In genomic region chr5:53123525-53124286, GRCm38 (mm10) we compare ENCODE assay signal across 9 mouse cellular contexts.
DNase-seq lines count a peak whose midpoint lies in the region; ATAC-seq and TF ChIP-seq lines count a peak whose summit lies in the region.
"Had no signal": no experiment of that assay in that cellular context is flagged by ENCODE, and none has a peak within 500 bp of the region (broad histone marks: within the 10 kb centered on the region; RNA-seq: fewer than 3 reads in every experiment).

No protein-coding gene starts in this region.

- 37% methylated on average over 10 of the region's 10 CpGs for WGBS in heart, embryonic 15.5 days
- 40% methylated on average over 10 of the region's 10 CpGs for WGBS in hindbrain, embryonic 11.5 days

- no peak for ATAC-seq in heart, embryonic 15.5 days (replicated peaks; ENCODE audit: insufficient number of reproducible peaks, insufficient read depth, low FRiP score, low read depth)
- peak; percentile 66; the same call in 1 of the 2 replicates for ATAC-seq in hindbrain, embryonic 11.5 days (ENCODE audit: low FRiP score)

- 0 out of 2 replicates have a peak overlapping the region, but pooled peaks have one; percentile 13 for H3K4me2 ChIP-seq in heart, embryonic 15.5 days
- no peak overlapping the region for H3K4me2 ChIP-seq in hindbrain, embryonic 11.5 days (replicated peaks; ENCODE audit: low read depth, low read length)
- H3K4me2 ChIP-seq: stomach, embryonic 15.5 days had no signal

- H3K4me1 ChIP-seq in heart, embryonic 15.5 days (replicated peaks) = peaks cover 3% of the 10 kb centered on the region
- no peaks in the 10 kb centered on the region for H3K4me1 ChIP-seq in cortical plate, adult 2 months (ENCODE audit: control insufficient read depth, insufficient read depth, low read length)
- H3K4me1 ChIP-seq in hindbrain, embryonic 11.5 days (replicated peaks; ENCODE audit: control insufficient read depth, insufficient read depth, low read length) = no peaks in the 10 kb centered on the region
- H3K4me1 ChIP-seq: stomach, embryonic 15.5 days had no signal

- no peaks in the 10 kb centered on the region for H3K36me3 ChIP-seq in heart, embryonic 15.5 days
- no peaks in the 10 kb centered on the region for H3K36me3 ChIP-seq in hindbrain, embryonic 11.5 days (ENCODE audit: control insufficient read depth, insufficient read depth, low read length)
- H3K36me3 ChIP-seq: stomach, embryonic 15.5 days had no signal

- DNase-seq in heart, adult 11 months = no peak
- DNase-seq in ES-CJ7 (ENCODE audit: low read depth, low spot score) = peak; percentile 33
- peak; percentile 47 for DNase-seq in hindbrain, embryonic 11.5 days (ENCODE audit: low spot score)
- DNase-seq in lung, adult 18-20 months = peak; percentile 22 to 46
- DNase-seq in right cerebral cortex, adult 2 months (ENCODE audit: low spot score in 2 of 2) = peak; percentile 60 to 61
- DNase-seq in T-cell, adult 2 months (ENCODE audit: low spot score) = no peak

- H3K9ac ChIP-seq in heart, embryonic 15.5 days = no peak overlapping the region
- H3K9ac ChIP-seq in hindbrain, embryonic 11.5 days (ENCODE audit: low read depth, low read length) = no peak overlapping the region
- H3K9ac ChIP-seq: stomach, embryonic 15.5 days had no signal

- TF ChIP-seq CTCF in cortical plate, adult 2 months (IDR thresholded peaks at IDR 0.05; ENCODE audit: extremely low read depth, insufficient read depth, low read length) = peak; percentile 71

- H3K9me3 ChIP-seq in heart, embryonic 15.5 days (replicated peaks) = no peaks in the 10 kb centered on the region
- no peaks in the 10 kb centered on the region for H3K9me3 ChIP-seq in hindbrain, embryonic 11.5 days (ENCODE audit: control insufficient read depth, low read length)
- H3K9me3 ChIP-seq: stomach, embryonic 15.5 days had no signal

- H3K4me3 ChIP-seq in heart, embryonic 15.5 days = no peak overlapping the region
- H3K4me3 ChIP-seq in cortical plate, adult 2 months (ENCODE audit: insufficient read depth, low read length) = no peak overlapping the region
- no peak overlapping the region for H3K4me3 ChIP-seq in hindbrain, embryonic 11.5 days (ENCODE audit: low read depth, low read length)
- H3K4me3 ChIP-seq: stomach, embryonic 15.5 days had no signal

- no peak overlapping the region for H3K27ac ChIP-seq in heart, embryonic 15.5 days
- H3K27ac ChIP-seq in cortical plate, adult 2 months (ENCODE audit: insufficient read depth, low read length) = no peak overlapping the region
- no peak overlapping the region for H3K27ac ChIP-seq in hindbrain, embryonic 11.5 days (ENCODE audit: low read depth, low read length)
- H3K27ac ChIP-seq: stomach, embryonic 15.5 days had no signal

- no peak for TF ChIP-seq POLR2A in cortical plate, adult 2 months (IDR thresholded peaks at IDR 0.05; ENCODE audit: extremely low read depth, insufficient read depth, low read length)

- H3K27me3 ChIP-seq in heart, embryonic 15.5 days = no peaks in the 10 kb centered on the region
- H3K27me3 ChIP-seq in hindbrain, embryonic 11.5 days (ENCODE audit: control insufficient read depth, insufficient read depth, low read length) = no peaks in the 10 kb centered on the region
- H3K27me3 ChIP-seq: stomach, embryonic 15.5 days had no signal

Comparison
In these comparisons a context has a peak if more than half of its experiments do, and no peak if none do; other contexts are left out.
1. DNase-seq: peak in ES-CJ7 (single experiment), hindbrain, embryonic 11.5 days (single experiment), lung, adult 18-20 months (2 of 2) and right cerebral cortex, adult 2 months (2 of 2); none in heart, adult 11 months (single experiment) and T-cell, adult 2 months (single experiment).